Mouse (Mus musculus) stomach, postnatal 0 days (tissue): Measurements from ENCODE around the gene Prrg2. TPM values are rescaled to one million over a fixed set of nuclear protein-coding genes. Genes with fewer than 3 reads are reported as not detected.
A peak's percentile ranks its signal among the peaks of the same experiment; 100 is the strongest.
"Not testable (repeated sequence)": the region's sequence is repeated elsewhere in the genome, so short reads cannot be mapped to it uniquely, and the experiment has no call there.

ENCODE experiments used
- ATAC-seq: fragments of 200-750 bp; cut with Nextera tagmentation; 2 replicates; pipeline ENCODE4 v1.8.0; 2017; ENCODE audit not compliant: low FRiP score, low TSS enrichment
- DNase-seq: peaks from one replicate; pipeline ENCODE4 v3.0.0-alpha.2; 2016; ENCODE audit warnings: low spot score
- H3K27ac ChIP-seq: fragments of 300-500 bp; sonication (generic); replicated peaks from 2 replicates; pipeline ENCODE4 v1.5.1; 2014; ENCODE audit warnings: mild to moderate bottlenecking, control low read depth
- H3K27me3 ChIP-seq: fragments of 300-500 bp; sonication (generic); 2 replicates; pipeline ENCODE4 v1.6.1; 2014; ENCODE audit warnings: low read length; ENCODE audit not compliant: control insufficient read depth, insufficient read depth
- H3K36me3 ChIP-seq: fragments of 300-500 bp; sonication (generic); 2 replicates; pipeline ENCODE4 v1.6.1; 2014; ENCODE audit warnings: low read length, mixed read lengths; ENCODE audit not compliant: control insufficient read depth, insufficient read depth
- H3K4me1 ChIP-seq: fragments of 300-500 bp; sonication (generic); replicated peaks from 2 replicates; pipeline ENCODE4 v1.6.1; 2014; ENCODE audit warnings: antibody characterized with exemption; ENCODE audit not compliant: control insufficient read depth, insufficient read depth
- H3K4me2 ChIP-seq: fragments of 300-500 bp; sonication (generic); replicated peaks from 2 replicates; pipeline ENCODE4 v1.6.1; 2014; ENCODE audit warnings: low read depth, mild to moderate bottlenecking, control low read depth, moderate library complexity
- H3K4me3 ChIP-seq: fragments of 300-500 bp; sonication (generic); 2 replicates; pipeline ENCODE4 v1.5.1; 2014; ENCODE audit warnings: low read depth, low read length, control low read depth
- H3K9ac ChIP-seq: fragments of 300-500 bp; sonication (generic); 2 replicates; pipeline ENCODE4 v1.6.1; 2014; ENCODE audit warnings: mild to moderate bottlenecking, low read length, control low read depth, mixed read lengths
- H3K9me3 ChIP-seq: fragments of 300-500 bp; sonication (generic); 2 replicates; pipeline ENCODE4 v1.6.1; 2016; ENCODE audit warnings: low read length; ENCODE audit not compliant: control insufficient read depth
- CTCF ChIP-seq: IDR thresholded peaks from 2 replicates; pipeline ENCODE4 v1.5.1; 2016; ENCODE audit warnings: antibody characterized with exemption, low read depth, mild to moderate bottlenecking, moderate library complexity
- EP300 ChIP-seq: optimal IDR thresholded peaks from 2 replicates; pipeline ENCODE3; 2016; ENCODE audit warnings: antibody characterized with exemption
- WGBS: fragments of 180-500 bp; shearing (Covaris S2); extraction: QIAGEN DNeasy Blood & Tissue Kit; methylation state at CpG from one replicate; pipeline ENCODE4 v1.1.7; 2014; 5-methylcytosine and 5-hydroxymethylcytosine counted together
- polyA plus RNA-seq: library from polyadenylated mRNA; unstranded; fragments of >200 nt; fragmentation: Nextera tagmentation; extraction: Ambion mirVana; gene quantifications from 2 replicates; pipeline ENCODE4 v1.2.1, GENCODE M21; 2015

Gene Prrg2
- polyA plus RNA-seq, 1 experiment from 2014 or later, result 33.6 TPM

DNA sequence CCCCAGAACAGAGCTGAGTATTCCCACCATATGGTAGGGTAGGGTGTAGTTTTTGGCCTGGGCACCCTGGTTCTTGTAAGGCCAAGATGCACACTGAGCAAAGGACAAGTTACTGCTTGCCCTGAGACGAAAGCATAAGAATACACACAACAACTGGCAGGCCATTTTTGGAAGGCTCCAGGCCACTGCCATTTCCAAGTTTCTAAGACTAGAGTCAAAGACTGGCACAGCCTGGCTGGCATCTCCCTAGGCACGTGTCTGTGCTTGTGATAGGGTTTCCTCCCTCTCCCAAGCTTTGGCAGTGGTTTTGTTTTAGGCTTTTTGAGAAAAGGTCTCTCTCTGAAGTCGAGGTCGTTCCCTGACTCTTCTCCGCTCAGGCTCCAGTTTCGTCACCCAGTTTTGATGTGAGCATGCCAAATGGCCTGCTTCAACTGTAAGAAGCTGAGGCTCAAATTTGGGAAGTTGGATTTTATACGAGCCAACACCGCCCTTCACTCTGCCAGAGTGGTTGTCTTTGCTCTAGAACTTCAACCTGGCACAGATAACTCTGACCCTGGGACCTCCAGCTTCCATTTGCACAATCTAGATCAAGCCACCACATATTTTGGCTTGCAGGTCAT, 36.8 kb downstream of the Prrg2 start:
- no peaks in the 10 kb centered on the region for H3K4me1 ChIP-seq
- 54% methylated on average over 8 of the region's 8 CpGs for WGBS
- no peak overlapping the region for H3K4me2 ChIP-seq
- H3K36me3 ChIP-seq, result peaks cover 24% of the 10 kb centered on the region
- no peaks in the 10 kb centered on the region for H3K9me3 ChIP-seq
- H3K4me3 ChIP-seq, result no peak overlapping the region
- no peak for TF ChIP-seq EP300
- no peak for TF ChIP-seq CTCF
- H3K27ac ChIP-seq, result peak overlapping the region; percentile 69
- DNase-seq (no peak), ATAC-seq (no peak; the same call in 1 of the 2 replicates)
- H3K27me3 ChIP-seq, result no peaks in the 10 kb centered on the region
- H3K9ac ChIP-seq, result no peak overlapping the region

DNA sequence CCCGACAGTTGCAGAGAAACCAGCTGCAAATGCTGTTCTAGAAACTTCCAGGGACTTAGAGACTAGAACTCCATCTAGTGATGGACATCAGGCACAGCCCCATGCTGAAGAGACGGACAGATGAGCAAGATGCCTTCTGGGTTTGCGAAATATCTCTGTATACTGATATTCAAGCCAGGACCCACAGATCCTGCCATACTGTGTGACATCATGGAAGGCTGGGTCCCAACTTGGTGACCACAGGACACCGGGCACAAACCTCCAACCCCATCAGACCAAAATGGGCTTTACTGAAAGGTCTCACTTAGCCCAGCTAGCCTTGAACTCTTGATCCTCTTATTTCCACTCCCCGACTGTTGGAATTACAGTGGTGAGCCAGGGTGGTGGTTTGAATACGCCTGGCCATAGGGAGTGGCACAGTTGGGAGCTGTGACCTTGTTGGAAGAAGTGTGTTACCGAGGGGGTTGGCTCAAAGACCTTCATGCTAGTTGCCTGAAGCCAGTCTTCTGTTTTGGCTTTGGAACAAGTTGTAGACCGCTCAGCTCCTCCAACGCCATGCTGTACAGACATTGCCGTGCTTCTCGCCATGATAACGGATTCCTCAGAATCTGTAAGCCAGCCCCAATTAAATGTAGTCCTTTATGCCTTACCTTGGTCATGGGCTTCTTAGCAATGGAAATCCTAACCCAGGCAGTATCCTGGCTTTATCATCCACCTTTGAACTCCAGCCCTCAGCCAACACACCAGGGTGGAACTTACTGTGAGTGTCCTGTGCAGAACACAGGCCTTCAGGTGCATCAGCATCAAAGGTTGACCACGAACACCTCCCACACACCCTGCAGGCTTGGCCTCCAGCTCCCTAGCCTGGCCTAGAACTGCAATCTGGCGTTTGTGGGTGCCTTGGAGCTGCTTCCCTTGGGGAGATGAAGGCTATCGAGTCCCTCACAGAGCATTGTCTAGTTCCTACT, 37.9 kb downstream of the Prrg2 start:
- Histone ChIP-seq H3K4me2 (no peak overlapping the region), H3K4me3 (no peak overlapping the region), H3K9ac (no peak overlapping the region), H3K27ac (peak overlapping the region; percentile 63; the same call in 1 of the 2 replicates), H3K4me1 (no peaks in the 10 kb centered on the region), H3K27me3 (no peaks in the 10 kb centered on the region), H3K9me3 (no peaks in the 10 kb centered on the region), H3K36me3 (peaks cover 14% of the 10 kb centered on the region)
- ATAC-seq (no peak), DNase-seq (peak; percentile 13)
- WGBS, result 77% methylated on average over 15 of the region's 15 CpGs
- TF ChIP-seq EP300 (no peak), CTCF (0 out of 2 replicates have a peak, but pooled peaks have one; percentile 10)

DNA sequence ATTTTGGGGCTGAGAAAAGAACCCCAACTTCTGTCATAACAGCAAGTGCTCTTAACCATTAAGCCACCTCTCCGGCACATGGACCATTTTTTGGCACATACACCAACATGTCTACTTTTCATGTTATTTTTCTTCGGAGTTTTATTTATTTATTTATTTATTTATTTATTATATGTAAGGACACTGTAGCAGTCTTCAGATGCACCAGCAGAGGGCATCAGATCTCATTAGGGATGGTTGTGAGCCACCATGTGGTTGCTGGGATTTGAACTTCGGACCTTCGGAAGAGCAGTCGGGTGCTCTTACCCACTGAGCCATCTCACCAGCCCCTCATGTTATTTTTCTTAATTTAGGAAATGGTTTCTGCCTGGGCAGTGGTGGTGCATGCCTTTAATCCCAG, 38.8 kb downstream of the Prrg2 start:
- not testable (repeated sequence) for ATAC-seq
- WGBS, result 81% methylated on average over 5 of the region's 5 CpGs

DNA sequence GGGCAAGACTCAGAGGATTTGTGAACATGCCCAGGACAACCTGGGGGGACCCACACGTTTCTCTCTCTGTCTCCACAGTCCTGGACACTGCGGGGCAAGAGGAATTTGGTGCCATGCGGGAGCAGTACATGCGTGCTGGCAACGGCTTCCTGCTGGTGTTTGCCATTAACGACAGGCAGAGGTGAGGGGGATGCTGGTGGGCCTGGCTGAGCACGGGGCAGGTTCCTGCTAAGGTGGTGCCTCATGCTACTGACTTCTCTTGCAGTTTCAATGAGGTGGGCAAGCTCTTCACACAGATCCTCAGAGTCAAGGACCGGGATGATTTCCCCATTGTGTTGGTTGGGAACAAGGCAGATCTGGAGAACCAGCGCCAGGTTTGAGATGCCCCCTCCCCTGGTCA, 42.3 kb downstream of the Prrg2 start:
- H3K27ac ChIP-seq, result no peak overlapping the region
- H3K4me3 ChIP-seq, result no peak overlapping the region
- TF ChIP-seq EP300 (no peak), CTCF (no peak)
- H3K36me3 ChIP-seq, result no peaks in the 10 kb centered on the region
- H3K4me1 ChIP-seq, result no peaks in the 10 kb centered on the region
- ATAC-seq (no peak), DNase-seq (peak; percentile 13)
- WGBS, result 76% methylated on average over 9 of the region's 9 CpGs
- H3K4me2 ChIP-seq, result no peak overlapping the region
- 0 out of 2 replicates have a peak overlapping the region, but pooled peaks have one; percentile 23 for H3K9ac ChIP-seq
- no peaks in the 10 kb centered on the region for H3K9me3 ChIP-seq
- H3K27me3 ChIP-seq, result no peaks in the 10 kb centered on the region

More for the DNA sequence above, 38.8 kb downstream of the Prrg2 start:
- H3K4me1 ChIP-seq, H3K27me3 ChIP-seq, H3K4me2 ChIP-seq, H3K27ac ChIP-seq, H3K9me3 ChIP-seq, H3K9ac ChIP-seq, H3K4me3 ChIP-seq, H3K36me3 ChIP-seq: not testable (repeated sequence)
- peak; percentile 61 for TF ChIP-seq CTCF
- peak; percentile 13 for DNase-seq

DNA sequence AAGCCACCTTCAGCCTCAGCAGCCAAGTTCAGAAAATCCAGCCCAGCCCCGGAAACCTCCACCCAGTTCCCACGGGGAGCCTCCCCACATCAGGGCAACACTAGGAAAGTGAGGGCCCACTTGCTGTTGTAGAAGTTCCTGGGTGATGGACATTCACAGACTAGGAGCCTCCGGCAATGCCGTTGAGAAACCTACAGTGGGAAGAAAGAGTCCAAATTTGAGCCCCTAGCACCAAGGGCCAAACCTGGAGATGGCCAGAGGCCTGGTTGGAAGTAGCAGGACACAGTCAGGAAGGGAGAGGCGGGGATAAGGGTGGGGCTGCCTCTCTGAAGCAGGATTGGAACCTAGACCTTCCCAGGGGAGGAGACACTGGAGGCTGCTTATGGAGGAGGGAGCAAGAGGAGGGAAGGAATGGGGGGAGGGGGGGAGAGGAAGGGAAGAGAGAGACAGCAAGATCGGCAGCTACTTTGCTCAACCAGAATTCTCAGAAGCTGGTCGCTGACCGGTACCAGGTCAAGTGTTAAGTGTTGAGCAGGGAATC, 43.4 kb downstream of the Prrg2 start:
- Histone ChIP-seq H3K4me1 (no peaks in the 10 kb centered on the region), H3K36me3 (no peaks in the 10 kb centered on the region), H3K27me3 (no peaks in the 10 kb centered on the region), H3K4me3 (peak overlapping the region; percentile 92), H3K9ac (peak overlapping the region; percentile 88), H3K9me3 (no peaks in the 10 kb centered on the region), H3K27ac (peak overlapping the region; percentile 95), H3K4me2 (peak overlapping the region; percentile 75)
- ATAC-seq (no peak), DNase-seq (peak; percentile 52)
- 22% methylated on average over 8 of the region's 8 CpGs for WGBS
- TF ChIP-seq EP300 (no peak), CTCF (no peak)
